Mouse (Mus musculus) brain, adult 2 months (tissue): ENCODE measurements around the gene Six5.

Source experiments
- DNase-seq: peaks from one replicate; pipeline ENCODE4 v3.0.0; 2011; ENCODE audit warnings: low read depth, low spot score

Six5 gene

GRCm38 (mm10) chr7:19147497-19148045 is 53.2 kb downstream of the Six5 start:
- DNase-seq = no peak
